Mouse (Mus musculus) liver, postnatal 0 days (tissue): ENCODE results near the gene Pidd1. TPM values are rescaled to one million over a fixed set of nuclear protein-coding genes. Genes with fewer than 3 reads are reported as not detected.

Experiments used
- ATAC-seq: fragments of 200-750 bp; cut with Nextera tagmentation; 2 replicates; pipeline ENCODE4 v1.8.0; 2017; ENCODE audit warnings: mild to moderate bottlenecking, moderate library complexity
- DNase-seq: peaks from one replicate; pipeline ENCODE4 v3.0.0-alpha.2; 2016
- H3K27ac ChIP-seq: fragments of 300-500 bp; sonication (generic); 2 replicates; pipeline ENCODE4 v1.5.1; 2014; ENCODE audit warnings: antibody characterized with exemption, moderate library complexity, mild to moderate bottlenecking, low read depth
- H3K27me3 ChIP-seq: fragments of 300-500 bp; sonication (generic); 2 replicates; pipeline ENCODE4 v1.6.1; 2014; ENCODE audit warnings: low read length, control low read depth, mixed read lengths; ENCODE audit not compliant: insufficient read depth
- H3K36me3 ChIP-seq: fragments of 300-500 bp; sonication (generic); replicated peaks from 2 replicates; pipeline ENCODE4 v1.6.1; 2014; ENCODE audit warnings: mild to moderate bottlenecking, control low read depth, low read length, moderate library complexity, mixed read lengths; ENCODE audit not compliant: insufficient read depth
- H3K4me1 ChIP-seq: fragments of 300-500 bp; sonication (generic); 2 replicates; pipeline ENCODE4 v1.6.1; 2014; ENCODE audit warnings: antibody characterized with exemption, mild to moderate bottlenecking, control low read depth; ENCODE audit not compliant: insufficient read depth
- H3K4me2 ChIP-seq: fragments of 300-500 bp; sonication (generic); 2 replicates; pipeline ENCODE4 v1.6.1; 2014; ENCODE audit warnings: low read depth, mild to moderate bottlenecking, low read length, moderate library complexity, mixed read lengths
- H3K4me3 ChIP-seq: fragments of 300-500 bp; sonication (generic); 2 replicates; pipeline ENCODE4 v1.5.1; 2014; ENCODE audit warnings: low read depth, low read length
- H3K9ac ChIP-seq: fragments of 300-500 bp; sonication (generic); replicated peaks from 2 replicates; pipeline ENCODE4 v1.6.1; 2014; ENCODE audit warnings: mild to moderate bottlenecking, moderate library complexity
- H3K9me3 ChIP-seq: fragments of 300-500 bp; sonication (generic); 2 replicates; pipeline ENCODE4 v1.6.1; 2016; ENCODE audit warnings: mild to moderate bottlenecking, control low read depth, low read length, mixed read lengths
- CTCF ChIP-seq: sonication (generic); IDR thresholded peaks from 2 replicates; pipeline ENCODE4 v1.5.1; 2016; ENCODE audit warnings: antibody characterized with exemption, low read depth
- EP300 ChIP-seq: IDR thresholded peaks from 2 replicates; pipeline ENCODE4 v1.6.1; 2016; ENCODE audit warnings: antibody characterized with exemption, low read depth, mild to moderate bottlenecking
- WGBS: fragments of 180-500 bp; shearing (Covaris S2); extraction: QIAGEN DNeasy Blood & Tissue Kit; methylation state at CpG from one replicate; pipeline ENCODE4 v1.1.7; 2014; ENCODE audit not compliant: insufficient replicate concordance; 5-methylcytosine and 5-hydroxymethylcytosine counted together
- polyA plus RNA-seq: library from polyadenylated mRNA; unstranded; fragments of >200 nt; fragmentation: Nextera tagmentation; extraction: Ambion mirVana; gene quantifications from 2 replicates; pipeline ENCODE4 v1.2.1, GENCODE M21; 2015

Gene Pidd1
- polyA plus RNA-seq, 1 experiment from 2014 or later = 4.3 TPM

GRCm38 (mm10) chr7:141485186-141485585, 41.4 kb upstream of the Pidd1 start:
- ATAC-seq (no peak), DNase-seq (no peak)
- Histone ChIP-seq H3K4me3 (no peak overlapping the region), H3K9me3 (no peaks in the 10 kb centered on the region), H3K4me1 (peaks cover 23% of the 10 kb centered on the region), H3K27ac (no peak overlapping the region), H3K27me3 (peaks cover 18% of the 10 kb centered on the region), H3K9ac (no peak overlapping the region), H3K36me3 (peaks cover 19% of the 10 kb centered on the region; the same call in 1 of the 2 replicates), H3K4me2 (no peak overlapping the region)
- no peak for TF ChIP-seq EP300
- TF ChIP-seq CTCF = no peak
- 80% methylated on average over 2 of the region's 2 CpGs for WGBS

GRCm38 (mm10) chr7:141484186-141485120, 40.6 kb upstream of the Pidd1 start:
- H3K4me2 ChIP-seq = no peak overlapping the region
- H3K27ac ChIP-seq = no peak overlapping the region
- H3K4me1 ChIP-seq = peaks cover 23% of the 10 kb centered on the region
- no peak overlapping the region for H3K9ac ChIP-seq
- ATAC-seq = no peak
- TF ChIP-seq EP300 (no peak), CTCF (no peak)
- peaks cover 19% of the 10 kb centered on the region; the same call in 1 of the 2 replicates for H3K36me3 ChIP-seq
- DNase-seq = no peak
- no peaks in the 10 kb centered on the region for H3K9me3 ChIP-seq
- WGBS = 67% methylated on average over 5 of the region's 5 CpGs
- no peak overlapping the region for H3K4me3 ChIP-seq
- peaks cover 18% of the 10 kb centered on the region for H3K27me3 ChIP-seq

- DNase-seq (no peak), ATAC-seq (no peak)
- Histone ChIP-seq H3K27ac (no peak overlapping the region), H3K36me3 (peaks cover 19% of the 10 kb centered on the region; the same call in 1 of the 2 replicates), H3K9ac (no peak overlapping the region), H3K4me1 (peaks cover 27% of the 10 kb centered on the region), H3K4me3 (no peak overlapping the region), H3K9me3 (no peaks in the 10 kb centered on the region), H3K27me3 (peaks cover 18% of the 10 kb centered on the region), H3K4me2 (no peak overlapping the region)
- TF ChIP-seq EP300 (no peak), CTCF (no peak)
- 73% methylated on average over 6 of the region's 6 CpGs for WGBS
These were observed 39.4 kb upstream of the Pidd1 start for GRCm38 (mm10) chr7:141483114-141483653.

GRCm38 (mm10) chr7:141482531-141483024, 38.8 kb upstream of the Pidd1 start:
- 44% methylated on average over 11 of the region's 11 CpGs for whole genome bisulfite sequencing
- ATAC-seq = no peak

GRCm38 (mm10) chr7:141481498-141482401, 37.9 kb upstream of the Pidd1 start:
- Histone ChIP-seq H3K4me2 (peak overlapping the region; percentile 71), H3K27me3 (peaks cover 18% of the 10 kb centered on the region), H3K27ac (no peak overlapping the region), H3K9me3 (no peaks in the 10 kb centered on the region), H3K36me3 (peaks cover 10% of the 10 kb centered on the region; the same call in 1 of the 2 replicates), H3K4me3 (peak overlapping the region; percentile 41), H3K9ac (peak overlapping the region; percentile 8; the same call in 1 of the 2 replicates), H3K4me1 (peaks cover 41% of the 10 kb centered on the region)
- ATAC-seq (no peak), DNase-seq (peak; percentile 59)
- TF ChIP-seq EP300 = no peak
- TF ChIP-seq CTCF = peak; percentile 52
- WGBS = 2% methylated on average over 72 of the region's 81 CpGs

More at GRCm38 (mm10) chr7:141482531-141483024, 38.8 kb upstream of the Pidd1 start:
- Histone ChIP-seq H3K4me2 (peak overlapping the region; percentile 71), H3K4me3 (peak overlapping the region; percentile 41), H3K9ac (peak overlapping the region; percentile 8; the same call in 1 of the 2 replicates), H3K27ac (no peak overlapping the region), H3K36me3 (peaks cover 16% of the 10 kb centered on the region; the same call in 1 of the 2 replicates), H3K27me3 (peaks cover 18% of the 10 kb centered on the region), H3K4me1 (peaks cover 33% of the 10 kb centered on the region), H3K9me3 (no peaks in the 10 kb centered on the region)
- no peak for DNase-seq
- TF ChIP-seq EP300 (no peak), CTCF (no peak)
